Mouse (Mus musculus) liver, adult (tissue): ENCODE data around the gene Nedd9.

ENCODE experiments used
- GATA4 ChIP-seq: IDR thresholded peaks from 2 replicates; pipeline ENCODE4 v1.6.1; 2014; ENCODE audit warnings: mild to moderate bottlenecking, low read length; ENCODE audit not compliant: insufficient replicate concordance

The Nedd9 gene

DNA sequence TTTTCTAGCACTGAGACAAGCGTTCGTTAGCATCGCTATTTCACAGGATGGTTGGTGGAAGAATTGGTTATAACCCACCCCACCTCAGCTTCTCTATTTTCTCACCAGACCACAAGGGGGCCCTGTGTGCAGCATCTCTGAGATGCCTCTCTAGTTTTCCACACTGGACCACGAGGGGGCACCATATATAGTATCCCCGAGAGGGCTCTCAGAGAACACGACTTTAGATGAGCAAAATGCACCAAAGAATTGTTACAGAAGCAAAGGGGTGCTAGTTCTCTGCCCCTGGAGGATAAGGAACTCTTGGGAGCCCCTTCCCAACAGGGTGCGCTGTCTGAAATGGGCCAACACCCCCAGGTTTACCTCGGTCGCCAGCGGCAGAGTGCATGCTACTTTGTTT is 184.4 kb downstream of the Nedd9 start:
- TF ChIP-seq GATA4 = no peak

DNA sequence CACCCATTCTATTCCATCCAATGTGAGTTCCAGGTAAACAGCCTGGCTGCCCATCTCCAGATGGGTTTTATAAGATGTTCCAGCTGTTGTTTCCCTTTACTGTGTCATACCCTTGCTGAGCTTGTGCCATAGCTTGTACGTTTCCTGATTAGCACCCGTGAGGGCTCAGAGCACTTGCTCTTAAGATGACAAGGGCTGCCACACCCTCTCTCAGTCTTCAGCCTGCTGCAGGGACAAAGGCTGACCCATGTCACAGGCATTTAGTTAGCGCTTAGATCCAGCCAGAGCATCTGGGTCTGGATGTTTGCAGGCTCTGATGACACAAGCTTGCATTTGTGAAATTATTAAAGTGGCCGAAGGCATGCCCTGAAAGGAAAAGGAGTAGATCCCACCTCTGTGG is 187.1 kb downstream of the Nedd9 start:
- no peak for TF ChIP-seq GATA4

DNA sequence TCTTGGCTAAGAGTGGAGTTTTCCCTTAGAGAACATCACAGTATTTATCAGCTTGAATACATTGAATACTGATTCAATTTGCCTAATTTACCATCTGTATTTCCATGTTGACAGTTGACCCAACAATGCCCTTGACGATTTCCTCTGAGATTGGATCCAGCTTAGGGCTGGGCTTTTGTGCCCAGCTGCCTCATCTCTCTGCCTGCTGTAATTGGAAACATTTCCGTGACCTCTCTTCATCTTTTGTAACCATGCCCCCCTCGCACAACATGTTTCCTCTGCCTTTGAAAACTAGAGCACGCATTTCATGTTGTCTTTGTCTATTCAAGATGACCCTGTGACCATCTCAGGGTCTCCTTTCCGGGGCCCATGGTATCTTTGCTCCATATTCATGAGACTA is 188.2 kb downstream of the Nedd9 start:
- no peak for TF ChIP-seq GATA4

DNA sequence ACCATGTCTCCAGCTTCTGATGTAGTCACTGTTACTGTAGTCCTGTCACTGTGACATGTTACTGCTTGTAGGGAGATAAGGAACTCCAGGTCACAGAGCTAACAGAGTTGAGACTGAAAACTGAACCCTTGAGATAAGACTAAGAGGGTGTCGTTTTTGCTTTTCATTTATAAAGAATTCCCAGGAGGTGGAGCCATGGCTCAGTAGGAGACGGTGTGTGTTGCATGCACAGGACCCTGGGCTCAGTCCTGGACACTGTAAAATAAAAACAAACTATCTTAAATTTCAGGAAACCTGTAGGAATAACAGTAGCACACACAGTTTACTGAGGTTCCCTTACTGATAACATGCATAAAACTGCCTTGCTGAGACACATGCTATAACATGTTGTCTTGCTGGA is 188.6 kb downstream of the Nedd9 start:
- TF ChIP-seq GATA4 = no peak

DNA sequence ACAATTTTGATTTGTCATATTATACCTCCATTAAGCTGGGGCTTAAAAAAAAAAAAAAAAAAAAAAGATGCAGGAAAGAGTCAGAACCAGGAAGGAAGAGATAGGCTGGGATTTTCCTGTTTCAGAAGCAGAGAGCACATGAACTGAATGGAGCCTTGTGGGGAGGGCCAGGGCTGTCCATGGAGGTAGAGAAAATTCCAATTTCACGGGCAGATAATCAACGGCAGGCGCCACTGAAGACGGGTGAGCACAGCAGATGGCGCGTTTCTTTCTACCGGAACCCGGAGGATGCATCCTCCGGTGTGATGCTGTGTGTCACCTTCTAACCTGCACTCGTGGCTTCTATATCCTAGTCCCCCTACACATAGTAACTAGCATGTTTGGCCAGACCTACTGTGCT is 190.8 kb downstream of the Nedd9 start:
- TF ChIP-seq GATA4 = peak; percentile 70; the same call in 1 of the 2 replicates

DNA sequence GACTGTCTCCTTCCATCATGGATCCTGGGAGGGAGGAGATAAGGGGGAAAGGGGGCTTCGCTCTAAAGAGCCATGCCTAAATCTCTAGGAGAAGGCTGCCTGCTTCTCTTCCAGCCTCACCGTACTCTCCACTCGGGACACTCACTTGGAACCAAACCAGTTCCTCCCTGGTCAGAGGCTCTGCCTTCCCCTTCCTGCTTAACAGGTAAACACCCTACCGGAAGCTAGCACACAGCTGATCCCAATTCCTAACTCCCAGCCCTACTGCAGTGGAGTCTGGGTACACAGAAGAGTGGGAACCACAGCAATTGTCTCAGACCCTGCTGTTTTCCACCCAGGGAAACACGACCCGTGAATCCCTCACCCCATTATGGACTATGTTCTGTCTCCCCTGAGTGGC is 191.3 kb downstream of the Nedd9 start:
- no peak for TF ChIP-seq GATA4

DNA sequence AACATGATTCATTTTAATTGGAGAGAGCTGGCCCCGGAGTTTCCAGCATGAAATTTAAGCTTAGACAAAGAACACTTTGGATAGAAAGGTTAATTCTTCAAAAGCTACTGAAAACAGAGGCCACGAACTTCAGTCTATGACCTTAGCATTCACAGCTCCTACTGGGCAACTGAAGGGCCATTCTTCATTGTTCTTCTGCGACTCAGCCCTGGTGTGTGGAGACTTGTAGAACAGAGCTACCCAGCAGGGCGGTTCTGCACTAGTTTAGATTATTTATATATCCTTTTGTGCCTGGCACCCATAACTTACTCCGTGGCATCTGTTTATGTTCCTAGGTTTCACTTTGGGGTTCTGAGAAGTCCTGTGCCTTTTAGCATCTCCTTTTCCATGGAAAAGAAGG is 193.6 kb downstream of the Nedd9 start:
- TF ChIP-seq GATA4 = no peak

DNA sequence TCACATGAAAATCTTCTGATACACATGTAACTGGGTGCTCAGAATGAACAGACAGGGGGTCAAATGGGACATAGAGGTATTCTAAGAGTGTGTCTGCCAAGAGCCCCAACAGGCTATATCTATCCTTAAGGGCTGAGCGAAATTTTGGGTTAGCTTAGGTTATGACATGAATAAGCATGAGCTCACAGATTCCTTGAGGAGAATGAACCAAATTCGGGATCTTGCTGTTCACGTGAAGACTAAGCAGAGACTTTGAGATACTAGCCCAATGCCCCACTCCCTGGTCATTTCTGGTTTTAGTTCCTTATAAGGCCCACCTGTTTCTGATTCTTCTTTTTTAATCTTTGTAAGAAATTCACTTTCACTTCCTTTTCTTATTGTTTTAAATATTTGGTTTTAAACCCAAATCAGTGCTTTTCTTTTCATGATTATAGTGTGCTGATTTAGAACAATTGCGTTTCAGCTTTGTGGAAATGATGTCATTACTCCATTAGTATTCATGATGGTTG is 195.6 kb downstream of the Nedd9 start:
- no peak for TF ChIP-seq GATA4

DNA sequence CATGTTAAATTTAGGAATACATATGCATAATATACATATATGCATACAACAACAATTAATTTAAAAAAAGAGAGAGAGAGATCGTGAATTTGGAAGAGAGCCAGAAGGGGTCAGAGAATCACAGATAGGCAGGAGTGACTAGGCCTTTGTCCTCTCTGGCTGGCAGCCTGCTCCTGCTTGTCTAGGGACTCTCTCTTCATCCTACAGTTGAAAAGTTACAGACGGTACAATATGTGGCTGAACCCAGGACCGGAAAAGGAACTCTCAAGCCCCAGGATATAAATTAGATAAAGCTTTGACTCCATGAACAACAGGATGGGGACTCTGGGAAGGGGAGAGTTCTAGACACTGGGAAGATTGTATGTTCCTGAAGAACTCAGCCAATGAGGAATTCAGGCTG is 200.9 kb downstream of the Nedd9 start:
- peak; percentile 48; the same call in 1 of the 2 replicates for TF ChIP-seq GATA4

DNA sequence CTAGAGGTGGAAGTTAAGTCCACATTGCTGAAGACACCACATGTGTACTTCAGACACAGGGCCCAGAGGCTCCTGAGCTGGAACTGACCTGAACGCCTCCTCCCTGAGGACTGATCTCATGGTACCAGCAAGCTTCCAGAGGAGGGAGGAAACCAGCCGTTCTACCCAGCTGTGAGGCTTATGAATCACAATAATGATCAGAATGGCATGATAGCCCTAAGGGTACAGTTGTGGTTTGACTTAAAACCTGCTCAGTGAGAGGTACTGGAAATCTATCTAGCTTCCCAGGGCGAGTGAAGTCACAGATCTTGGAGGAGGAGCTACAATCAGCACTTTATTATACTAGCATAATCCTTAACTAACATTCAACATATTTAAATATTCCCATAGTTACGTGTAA is 201.7 kb downstream of the Nedd9 start:
- no peak for TF ChIP-seq GATA4

DNA sequence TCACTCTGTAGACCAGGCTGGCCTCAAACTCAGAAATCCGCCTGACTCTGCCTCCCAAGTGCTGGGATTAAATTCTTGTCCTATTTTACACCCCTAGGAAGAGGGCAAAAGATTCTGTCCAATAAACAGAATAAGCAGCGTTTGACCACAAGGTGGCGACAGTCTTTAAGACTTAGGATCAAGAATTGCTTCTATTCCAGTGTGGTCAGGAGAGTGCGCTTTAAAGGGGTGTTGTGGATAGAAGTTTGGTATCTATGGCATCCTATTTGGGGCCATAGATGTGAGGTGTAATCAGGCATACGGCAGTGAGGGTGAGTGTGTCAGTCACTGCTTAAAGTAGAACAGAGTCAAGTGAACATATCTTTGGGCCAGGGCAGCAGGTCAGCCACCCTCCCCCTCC is 203.9 kb downstream of the Nedd9 start:
- no peak for TF ChIP-seq GATA4

DNA sequence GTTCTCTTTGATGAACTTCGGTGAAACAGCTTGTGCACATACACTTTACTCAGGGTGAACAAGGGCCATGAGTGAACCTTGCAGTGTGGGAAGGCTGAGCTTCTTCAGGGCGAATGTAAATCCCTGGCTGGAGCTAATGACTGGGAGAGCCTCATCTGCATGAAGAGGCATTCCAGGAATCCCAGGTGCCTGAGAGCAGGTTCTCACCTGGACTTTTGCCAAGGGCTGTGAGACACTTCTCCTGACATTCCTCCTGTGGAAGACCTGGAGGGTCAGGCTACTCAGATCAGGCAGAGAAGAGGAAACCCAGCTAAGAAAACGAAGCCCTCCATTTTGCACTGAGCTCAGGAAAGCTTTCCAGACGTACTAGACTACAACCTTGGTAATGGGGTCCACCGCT is 206.5 kb downstream of the Nedd9 start:
- no peak for TF ChIP-seq GATA4

DNA sequence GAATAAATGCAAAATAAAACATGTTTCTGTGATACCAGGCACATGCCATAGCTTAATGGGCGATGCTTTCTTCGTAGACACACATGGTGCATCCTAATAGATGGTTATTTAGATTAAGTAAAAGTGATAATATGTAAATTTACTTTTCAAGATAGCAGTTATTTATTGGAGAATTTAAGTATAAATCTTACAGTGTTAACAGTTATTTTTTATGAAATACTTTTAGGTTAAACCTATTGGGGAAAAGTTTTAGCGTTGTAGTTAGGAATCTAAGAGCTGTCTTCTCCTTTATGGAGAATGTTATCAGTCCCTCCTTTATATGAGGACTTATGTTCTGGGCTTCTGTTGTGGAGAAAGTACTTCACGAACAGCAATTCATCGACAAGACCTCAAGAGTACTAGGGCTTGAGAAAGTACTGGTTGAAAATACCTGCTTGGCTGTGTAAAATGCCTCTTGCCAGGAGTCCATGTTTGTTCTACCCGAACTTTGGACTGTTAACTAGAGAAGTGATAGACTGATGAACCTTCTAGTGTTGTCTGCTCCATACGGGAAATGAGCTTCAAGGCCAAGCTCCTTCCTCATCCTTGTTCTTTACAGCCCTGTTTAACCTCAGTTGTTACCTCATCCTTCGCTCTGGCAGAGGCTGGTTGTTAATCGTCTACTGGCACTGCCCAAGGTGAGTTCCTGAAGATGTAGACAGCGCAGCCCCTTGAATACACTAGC is 213.1 kb downstream of the Nedd9 start, which contains the start of gene Gm17364:
Gm17364 (minus strand) TSS at position 51 of the 724 bp plus-strand sequence.
- no peak for TF ChIP-seq GATA4

DNA sequence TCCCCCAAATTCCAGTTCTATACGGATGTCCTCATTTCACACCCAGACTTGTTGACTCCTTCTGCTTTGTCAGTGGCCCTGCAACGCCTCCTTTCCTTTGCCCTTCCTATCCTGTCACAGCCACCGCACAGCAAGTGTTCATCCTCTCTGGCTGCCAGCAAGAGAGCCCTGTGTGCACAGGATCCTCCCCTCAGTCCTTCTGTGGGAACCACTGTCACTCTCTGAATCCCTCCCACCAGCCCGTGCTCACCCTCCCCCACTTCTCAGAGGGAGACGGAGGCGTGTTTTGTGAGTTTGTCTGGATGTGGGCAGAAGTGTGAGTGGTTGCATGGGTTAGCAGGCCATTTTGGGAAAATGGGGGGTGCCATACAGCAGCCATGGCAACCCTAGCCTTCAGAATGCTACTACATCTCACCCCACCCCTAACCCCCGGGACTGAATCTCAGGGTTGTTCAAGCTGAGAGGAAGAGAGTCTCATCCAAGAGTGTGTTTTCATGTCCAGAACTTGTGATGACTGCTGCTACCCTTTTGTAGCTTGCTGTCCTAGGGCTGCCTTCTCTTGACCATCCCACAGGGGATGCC is 219.2 kb downstream of the Nedd9 start:
- no peak for TF ChIP-seq GATA4

DNA sequence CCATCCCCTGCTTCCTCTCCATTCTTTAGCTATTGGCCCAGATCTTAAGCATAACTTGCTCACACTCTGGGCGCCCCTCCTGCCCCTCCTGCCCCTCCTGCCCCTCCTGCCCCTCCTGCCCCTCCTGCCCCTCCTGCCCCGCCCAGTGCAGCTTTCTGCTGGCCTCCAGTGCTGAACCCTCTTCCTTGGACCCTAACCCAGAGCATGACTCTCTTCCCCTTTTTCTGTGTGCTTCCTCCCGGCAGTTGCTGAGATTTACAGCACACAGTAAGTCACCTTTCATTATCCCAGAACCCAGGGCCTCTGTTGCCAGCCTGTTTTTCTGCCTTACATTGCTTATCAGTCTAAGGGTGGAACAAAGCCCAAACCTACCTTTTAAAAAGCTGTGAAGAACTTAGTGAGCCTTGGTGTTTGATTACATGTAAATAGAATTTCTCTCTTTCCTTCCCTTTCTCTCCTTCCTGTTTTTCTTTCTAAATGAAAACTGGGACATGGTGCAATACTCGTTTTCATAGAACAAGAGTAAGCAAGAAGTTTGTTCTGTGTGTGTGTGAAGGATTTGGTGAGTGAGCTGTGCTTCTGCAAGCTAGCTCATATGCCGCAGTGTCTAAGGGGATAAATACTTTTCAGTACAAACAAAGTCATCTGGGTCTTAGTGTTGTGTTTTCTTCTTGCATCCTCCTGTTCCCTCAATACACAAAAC is 223.7 kb downstream of the Nedd9 start:
- no peak for TF ChIP-seq GATA4
